Mouse (Mus musculus): ENCODE results near the gene Ctnnd1. TPM values are rescaled to one million over a fixed set of nuclear protein-coding genes. Genes with fewer than 3 reads are reported as not detected.

The Ctnnd1 gene
- total RNA-seq, 2 experiments from 2014 or later: 46.4 to 49.7 TPM

Other genes with a start within 250 kb of the Ctnnd1 start
- 10 to 100 TPM; 21.9 to 27.6 TPM for gene Calcrl, start 225.4 kb downstream of the Ctnnd1 start, total RNA-seq (2021)
- gene Tfpi, start 174.0 kb downstream of the Ctnnd1 start, total RNA-seq (2021): 1 to 10 TPM; 6.7 to 6.9 TPM
- gene Btbd18, start 8.3 kb upstream of the Ctnnd1 start, total RNA-seq (2021): not detected
- gene Selenoh, start 20.0 kb upstream of the Ctnnd1 start, total RNA-seq (2021): 10 to 100 TPM; 13.3 to 15.6 TPM
- not detected for gene Gm28635, start 27.3 kb upstream of the Ctnnd1 start, total RNA-seq (2021)
- 1 to 10 TPM; 7.4 to 9.9 TPM for gene Med19, start 27.6 kb upstream of the Ctnnd1 start, total RNA-seq (2021)
- 10 to 100 TPM; 45.5 to 52.3 TPM for gene Tmx2, start 28.4 kb upstream of the Ctnnd1 start, total RNA-seq (2021)
- gene Zdhhc5, start 64.4 kb upstream of the Ctnnd1 start, total RNA-seq (2021): 10 to 100 TPM; 41.3 to 45.1 TPM
- gene Clp1, start 76.6 kb upstream of the Ctnnd1 start, total RNA-seq (2021): 1 to 10 TPM; 4.1 to 4.9 TPM
- 1 to 10 TPM in 1 of 2 experiments, under 1 TPM in 1; 0.73 to 1.0 TPM for gene Ypel4, start 83.3 kb upstream of the Ctnnd1 start, total RNA-seq (2021)
- 1 to 10 TPM in 1 of 2 experiments, under 1 TPM in 1; 0.66 to 1.0 TPM for gene Gm19426, start 92.9 kb upstream of the Ctnnd1 start, total RNA-seq (2021)
- gene Serping1, start 124.7 kb upstream of the Ctnnd1 start, total RNA-seq (2021): 10 to 100 TPM; 55.0 to 72.1 TPM
- gene Ube2l6, start 148.1 kb upstream of the Ctnnd1 start, total RNA-seq (2021): 1 to 10 TPM; 6.1 to 7.0 TPM
- gene Smtnl1, start 171.9 kb upstream of the Ctnnd1 start, total RNA-seq (2021): 100 to 1,000 TPM in 1 of 2 experiments, 10 to 100 TPM in 1; 95.9 to 120 TPM
- 10 to 100 TPM; 45.7 to 46.0 TPM for gene Timm10, start 176.2 kb upstream of the Ctnnd1 start, total RNA-seq (2021)
- gene Slc43a1, start 188.1 kb upstream of the Ctnnd1 start, total RNA-seq (2021): 10 to 100 TPM in 1 of 2 experiments, 1 to 10 TPM in 1; 6.2 to 16.1 TPM
- gene Rtn4rl2, start 235.9 kb upstream of the Ctnnd1 start, total RNA-seq (2021): under 1 TPM; 0.55 to 0.64 TPM